Mouse (Mus musculus) cerebellum, adult 2 months (tissue): ENCODE measurements around the gene Phc2.

Experiments used
- CTCF ChIP-seq: fragments of 200-500 bp; IDR thresholded peaks from 2 replicates; pipeline ENCODE4 v1.5.1; 2011; ENCODE audit warnings: low read depth, mild to moderate bottlenecking, control low read depth, low read length, moderate library complexity, borderline replicate concordance; ENCODE audit not compliant: insufficient read depth
- POLR2A ChIP-seq: fragments of 200-500 bp; IDR thresholded peaks from 2 replicates; pipeline ENCODE4 v1.6.1; 2011; ENCODE audit warnings: low read length, control low read depth, borderline replicate concordance; ENCODE audit not compliant: insufficient read depth

DNA sequence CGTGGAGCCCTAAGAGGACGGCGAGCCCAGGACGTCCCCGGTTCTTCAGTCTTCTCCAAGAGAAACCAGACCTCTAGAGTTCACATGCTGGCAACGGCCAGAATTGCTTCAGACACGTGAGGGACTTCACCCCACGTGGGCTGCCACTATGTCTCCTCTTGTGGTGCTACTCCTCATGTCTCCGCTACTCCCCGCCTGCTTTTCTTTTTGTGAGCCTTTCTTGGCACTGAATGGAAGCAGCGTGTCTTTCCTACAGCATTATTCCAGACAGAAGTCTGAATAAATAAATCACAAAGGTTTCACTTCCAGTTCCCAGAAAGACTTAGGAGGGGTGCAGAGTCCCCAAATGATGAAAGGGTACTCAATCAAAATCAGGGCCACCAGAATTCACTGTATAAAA lies 46.8 kb upstream of the Phc2 start:
- TF ChIP-seq CTCF (no peak), POLR2A (no peak)
